Mouse (Mus musculus) gastrocnemius, adult 2 months (tissue): ENCODE data around the gene Tuba1b. TPM values are rescaled to one million over a fixed set of nuclear protein-coding genes. Genes with fewer than 3 reads are reported as not detected.

Experiments used
- DNase-seq: peaks from one replicate; pipeline ENCODE4 v3.0.0; 2022
- H3K27ac ChIP-seq: fragments of 200-600 bp; 2 replicates; pipeline ENCODE4 v1.8.1; 2022; ENCODE audit warnings: mild to moderate bottlenecking
- H3K4me3 ChIP-seq: fragments of 200-600 bp; 2 replicates; pipeline ENCODE4 v1.8.1; 2022; ENCODE audit warnings: mild to moderate bottlenecking, moderate library complexity
- CTCF ChIP-seq: fragments of 200-600 bp; IDR thresholded peaks from 2 replicates; pipeline ENCODE4 v1.8.1; 2022; ENCODE audit warnings: antibody characterized with exemption, mild to moderate bottlenecking, moderate library complexity
- intact Hi-C: fragments of 180-260 bp; cut with DNase I; formaldehyde crosslinking; loops from one replicate; pipeline ENCODE4 v1.15.1; 2025
- total RNA-seq, 2 experiments: library from RNA; stranded (reverse); gene quantifications; 2 replicates each; pipeline ENCODE4 v1.2.3; 2021

Tuba1b gene
- total RNA-seq, 2 experiments from 2014 or later = 15.8 to 33.9 TPM

GRCm38 (mm10) chr15:98897928-98898800 is 36.2 kb downstream of the Tuba1b start, which contains the start of gene Dhh:
Dhh (minus strand) TSS chr15:98898540.
- TF ChIP-seq CTCF = no peak
- Histone ChIP-seq H3K4me3 (peak within 1 kb of the TSS; percentile 66), H3K27ac (peak within 1 kb of the TSS; percentile 52)
- peak; percentile 27 for DNase-seq
- intact Hi-C loops = no loop called here

- peak; percentile 51 for DNase-seq
- intact Hi-C loops = no loop called here
- no peak for TF ChIP-seq CTCF
- H3K27ac ChIP-seq = peak overlapping the region; percentile 52
- peak overlapping the region; percentile 66 for H3K4me3 ChIP-seq
These were observed 36.9 kb downstream of the Tuba1b start for GRCm38 (mm10) chr15:98897495-98897894.

- DNase-seq = peak; percentile 53
- Histone ChIP-seq H3K4me3 (peak overlapping the region; percentile 83), H3K27ac (peak overlapping the region; percentile 78)
- intact Hi-C loops = no loop called here
- no peak for TF ChIP-seq CTCF
These were observed 38.5 kb downstream of the Tuba1b start for GRCm38 (mm10) chr15:98895635-98896589.

GRCm38 (mm10) chr15:98894746-98895634 is 39.4 kb downstream of the Tuba1b start:
- peak overlapping the region; percentile 78 for H3K27ac ChIP-seq
- peak; percentile 13 for DNase-seq
- peak overlapping the region; percentile 83 for H3K4me3 ChIP-seq
- intact Hi-C loops = no loop called here
- TF ChIP-seq CTCF = no peak

GRCm38 (mm10) chr15:98893940-98894745 is 40.2 kb downstream of the Tuba1b start, which contains the start of gene Rhebl1:
Rhebl1 (minus strand) TSS chr15:98894540.
- DNase-seq = peak; percentile 63
- no peak for TF ChIP-seq CTCF
- Histone ChIP-seq H3K27ac (peak within 1 kb of the TSS; percentile 78), H3K4me3 (peak within 1 kb of the TSS; percentile 83)
- intact Hi-C loops = no loop called here

GRCm38 (mm10) chr15:98893036-98893435 is 41.3 kb downstream of the Tuba1b start:
- H3K4me3 ChIP-seq = no peak overlapping the region; the same call in 1 of the 2 replicates
- DNase-seq = no peak
- no peak overlapping the region for H3K27ac ChIP-seq
- TF ChIP-seq CTCF = no peak
- intact Hi-C loops = no loop called here

- Histone ChIP-seq H3K27ac (no peak overlapping the region), H3K4me3 (no peak overlapping the region)
- intact Hi-C loops = loop anchor here (1.0 kb wide), 2 partner anchors 36 to 102 kb away; no protein-coding TSS in a partner anchor
- TF ChIP-seq CTCF = peak; percentile 90
- peak; percentile 67 for DNase-seq
These were observed 42.3 kb downstream of the Tuba1b start for GRCm38 (mm10) chr15:98891907-98892606.

- Histone ChIP-seq H3K27ac (no peak overlapping the region), H3K4me3 (no peak overlapping the region)
- intact Hi-C loops = no loop called here
- peak; percentile 11 for DNase-seq
- TF ChIP-seq CTCF = no peak
These were observed 43.1 kb downstream of the Tuba1b start for GRCm38 (mm10) chr15:98891198-98891742.

- Histone ChIP-seq H3K4me3 (no peak overlapping the region), H3K27ac (no peak overlapping the region)
- DNase-seq = peak; percentile 3
- intact Hi-C loops = no loop called here
- no peak for TF ChIP-seq CTCF
These were observed 46.8 kb downstream of the Tuba1b start for GRCm38 (mm10) chr15:98887526-98887925.
